Mouse (Mus musculus) heart, embryonic 11.5 days (tissue): ENCODE data around the gene Gm11009. TPM values are rescaled to one million over a fixed set of nuclear protein-coding genes. Genes with fewer than 3 reads are reported as not detected.
"Not testable (repeated sequence)": the region's sequence is repeated elsewhere in the genome, so short reads cannot be mapped to it uniquely, and the experiment has no call there.

Source experiments
- ATAC-seq: fragments of 200-750 bp; cut with Nextera tagmentation; replicated peaks from 2 replicates; pipeline ENCODE4 v1.8.0; 2017; ENCODE audit warnings: moderate library complexity; ENCODE audit not compliant: insufficient number of reproducible peaks, low FRiP score, low TSS enrichment
- H3K27ac ChIP-seq: fragments of 300-500 bp; sonication (generic); 2 replicates; pipeline ENCODE4 v1.5.1; 2014; ENCODE audit warnings: mild to moderate bottlenecking, low read depth, low read length
- H3K27me3 ChIP-seq: fragments of 300-500 bp; sonication (generic); 2 replicates; pipeline ENCODE4 v1.6.1; 2014; ENCODE audit warnings: mild to moderate bottlenecking, low read length, mixed read lengths; ENCODE audit not compliant: control insufficient read depth, insufficient read depth
- H3K36me3 ChIP-seq: fragments of 300-500 bp; sonication (generic); 2 replicates; pipeline ENCODE4 v1.6.1; 2014; ENCODE audit warnings: mild to moderate bottlenecking, low read length, moderate library complexity, mixed read lengths; ENCODE audit not compliant: control insufficient read depth, insufficient read depth
- H3K4me1 ChIP-seq: fragments of 300-500 bp; sonication (generic); 2 replicates; pipeline ENCODE4 v1.6.1; 2014; ENCODE audit warnings: low read length; ENCODE audit not compliant: control insufficient read depth, insufficient read depth
- H3K4me2 ChIP-seq: fragments of 300-500 bp; sonication (generic); 2 replicates; pipeline ENCODE4 v1.6.1; 2014; ENCODE audit warnings: mild to moderate bottlenecking, moderate library complexity
- H3K4me3 ChIP-seq: fragments of 300-500 bp; sonication (generic); 2 replicates; pipeline ENCODE4 v1.5.1; 2014; ENCODE audit warnings: low read depth, low read length
- H3K9ac ChIP-seq: fragments of 300-500 bp; sonication (generic); 2 replicates; pipeline ENCODE4 v1.6.1; 2014; ENCODE audit warnings: mild to moderate bottlenecking, low read depth, low read length, moderate library complexity
- H3K9me3 ChIP-seq: fragments of 300-500 bp; sonication (generic); replicated peaks from 2 replicates; pipeline ENCODE4 v1.6.1; 2016; ENCODE audit warnings: low read length; ENCODE audit not compliant: control insufficient read depth
- WGBS: fragments of 180-500 bp; shearing (Covaris S2); extraction: QIAGEN DNeasy Blood & Tissue Kit; methylation state at CpG from one replicate; pipeline ENCODE4 v1.1.7; 2014; ENCODE audit not compliant: insufficient replicate concordance; 5-methylcytosine and 5-hydroxymethylcytosine counted together
- polyA plus RNA-seq: library from polyadenylated mRNA; unstranded; fragments of >200 nt; fragmentation: Nextera tagmentation; extraction: Ambion mirVana; gene quantifications from 2 replicates; pipeline ENCODE4 v1.2.1, GENCODE M21; 2014

Gm11009 gene
- not detected in 2 replicates for polyA plus RNA-seq

- not testable (repeated sequence) for H3K4me2 ChIP-seq, H3K4me3 ChIP-seq, H3K9me3 ChIP-seq, H3K36me3 ChIP-seq, H3K27ac ChIP-seq, ATAC-seq, H3K9ac ChIP-seq, H3K4me1 ChIP-seq, H3K27me3 ChIP-seq
- WGBS: no CpG with 5 or more reads among the region's 2 CpGs
These were observed at the start of gene Gm11009 for GRCm38 (mm10) chr2:176319394-176319793. Gene Gm11009 (minus strand): TSS chr2:176319494.

Other genes starting within 250 kb of the Gm11009 start
- gene Gm2004, start 169.7 kb downstream of the Gm11009 start, polyA plus RNA-seq: 1.2 and 2.1 TPM in 2 replicates
- gene 2210418O10Rik, start 92.9 kb downstream of the Gm11009 start, polyA plus RNA-seq: 4.3 and 10.1 TPM in 2 replicates
- 14.3 and 19.5 TPM in 2 replicates for gene Gm14435, start 104.1 kb upstream of the Gm11009 start, polyA plus RNA-seq
- 1.1 and 2.7 TPM in 2 replicates for gene Gm14434, start 167.3 kb upstream of the Gm11009 start, polyA plus RNA-seq
- not detected in 2 replicates for gene Zfp967, start 201.6 kb upstream of the Gm11009 start, polyA plus RNA-seq